Mouse (Mus musculus): ENCODE data around the gene Hist1h1t. TPM values are rescaled to one million over a fixed set of nuclear protein-coding genes. Genes with fewer than 3 reads are reported as not detected.
A peak's percentile ranks its signal among the peaks of the same experiment; 100 is the strongest.

The Hist1h1t gene
- polyA plus RNA-seq, 1 experiment from 2014 or later, result not detected

DNA sequence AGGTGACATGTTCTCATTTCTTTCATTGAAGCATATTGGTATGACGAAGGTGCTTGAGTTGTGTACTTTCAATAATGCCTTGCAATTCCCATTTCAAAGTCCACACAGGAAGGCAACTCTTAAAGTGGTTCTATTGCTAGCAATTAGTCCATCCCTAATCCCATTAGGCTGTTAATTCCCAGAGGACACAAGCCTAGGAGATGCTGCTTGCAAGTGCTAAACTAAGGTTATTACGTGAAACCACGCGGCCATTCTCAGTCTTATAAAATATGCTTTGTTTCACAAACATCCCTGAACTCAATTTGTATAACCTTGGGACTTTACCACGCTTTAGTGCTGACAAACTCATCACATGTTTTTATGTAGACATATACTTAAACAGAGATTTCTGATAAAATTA, 41.5 kb downstream of the Hist1h1t start:
- DNase-seq (ENCODE audit: low spot score) (no peak), ATAC-seq (replicated peaks; ENCODE audit: low FRiP score, low TSS enrichment, low read depth) (no peak)
- WGBS, result 83% methylated on average over 5 of the region's 5 CpGs
- Histone ChIP-seq H3K27ac (ENCODE audit: low read depth) (no peak overlapping the region), H3K9me3 (ENCODE audit: control insufficient read depth, low read length) (no peaks in the 10 kb centered on the region), H3K27me3 (replicated peaks; ENCODE audit: control insufficient read depth, insufficient read depth, low read length) (no peaks in the 10 kb centered on the region), H3K4me2 (ENCODE audit: low read length) (no peak overlapping the region), H3K36me3 (ENCODE audit: control insufficient read depth, insufficient read depth, low read length) (no peaks in the 10 kb centered on the region), H3K9ac (ENCODE audit: low read length) (no peak overlapping the region), H3K4me1 (replicated peaks; ENCODE audit: control insufficient read depth, insufficient read depth, low read length) (peaks cover 12% of the 10 kb centered on the region), H3K4me3 (ENCODE audit: low read depth, low read length) (no peak overlapping the region)

DNA sequence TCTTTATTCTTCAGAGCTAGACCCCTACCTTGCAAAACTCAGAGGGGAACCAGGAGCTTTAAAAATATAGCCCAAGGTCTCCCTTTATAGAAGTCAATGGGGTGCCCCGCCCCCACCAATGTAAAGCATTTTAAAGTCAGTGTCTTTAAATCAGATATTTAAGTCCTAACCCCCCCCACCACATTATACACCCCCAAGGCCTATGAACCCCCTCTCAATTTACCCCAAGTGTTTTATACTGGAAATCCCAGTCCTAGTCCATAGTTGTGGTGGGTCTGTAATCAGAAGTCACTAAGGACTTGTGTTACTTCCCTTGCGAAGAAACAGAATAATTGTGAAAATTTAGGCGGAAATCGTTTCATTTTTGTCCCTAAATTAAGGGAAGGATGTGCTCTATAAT, 42.4 kb downstream of the Hist1h1t start:
- no peaks in the 10 kb centered on the region for H3K9me3 ChIP-seq (ENCODE audit: control insufficient read depth, low read length)
- peak overlapping the region; percentile 97 for H3K27ac ChIP-seq (ENCODE audit: low read depth)
- H3K4me2 ChIP-seq (ENCODE audit: low read length), result peak overlapping the region; percentile 62
- DNase-seq (ENCODE audit: low spot score), result no peak
- peak overlapping the region; percentile 81 for H3K9ac ChIP-seq (ENCODE audit: low read length)
- ATAC-seq (replicated peaks; ENCODE audit: low FRiP score, low TSS enrichment, low read depth), result no peak
- peaks cover 12% of the 10 kb centered on the region for H3K4me1 ChIP-seq (replicated peaks; ENCODE audit: control insufficient read depth, insufficient read depth, low read length)
- 27% methylated on average over 4 of the region's 4 CpGs for WGBS
- H3K4me3 ChIP-seq (ENCODE audit: low read depth, low read length), result peak overlapping the region; percentile 49
- no peaks in the 10 kb centered on the region for H3K27me3 ChIP-seq (replicated peaks; ENCODE audit: control insufficient read depth, insufficient read depth, low read length)
- no peaks in the 10 kb centered on the region for H3K36me3 ChIP-seq (ENCODE audit: control insufficient read depth, insufficient read depth, low read length)

DNA sequence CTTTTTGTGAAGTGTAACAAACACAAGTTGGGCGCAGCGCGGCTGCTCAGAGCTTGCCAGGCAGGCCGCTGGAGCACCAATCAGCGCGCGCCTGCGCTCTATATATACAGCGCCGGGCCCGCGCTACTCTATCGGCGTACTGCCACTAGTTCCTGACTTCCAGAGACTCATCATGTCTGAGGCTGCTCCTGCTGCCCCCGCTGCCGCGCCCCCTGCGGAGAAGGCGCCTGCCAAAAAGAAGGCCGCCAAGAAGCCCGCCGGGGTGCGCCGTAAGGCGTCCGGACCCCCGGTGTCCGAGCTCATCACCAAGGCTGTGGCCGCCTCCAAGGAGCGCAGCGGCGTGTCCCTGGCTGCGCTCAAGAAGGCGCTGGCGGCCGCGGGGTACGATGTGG, 43.1 kb downstream of the Hist1h1t start, which contains the start of gene Hist1h1c:
TSS of gene Hist1h1c (plus strand) at position 132 of the 392 bp plus-strand sequence.
- peak within 1 kb of the TSS; percentile 81 for H3K9ac ChIP-seq (ENCODE audit: low read length)
- under 1% methylated on average over 31 of the region's 38 CpGs for WGBS
- H3K4me1 ChIP-seq (replicated peaks; ENCODE audit: control insufficient read depth, insufficient read depth, low read length), result peaks cover 12% of the 10 kb centered on the region

DNA sequence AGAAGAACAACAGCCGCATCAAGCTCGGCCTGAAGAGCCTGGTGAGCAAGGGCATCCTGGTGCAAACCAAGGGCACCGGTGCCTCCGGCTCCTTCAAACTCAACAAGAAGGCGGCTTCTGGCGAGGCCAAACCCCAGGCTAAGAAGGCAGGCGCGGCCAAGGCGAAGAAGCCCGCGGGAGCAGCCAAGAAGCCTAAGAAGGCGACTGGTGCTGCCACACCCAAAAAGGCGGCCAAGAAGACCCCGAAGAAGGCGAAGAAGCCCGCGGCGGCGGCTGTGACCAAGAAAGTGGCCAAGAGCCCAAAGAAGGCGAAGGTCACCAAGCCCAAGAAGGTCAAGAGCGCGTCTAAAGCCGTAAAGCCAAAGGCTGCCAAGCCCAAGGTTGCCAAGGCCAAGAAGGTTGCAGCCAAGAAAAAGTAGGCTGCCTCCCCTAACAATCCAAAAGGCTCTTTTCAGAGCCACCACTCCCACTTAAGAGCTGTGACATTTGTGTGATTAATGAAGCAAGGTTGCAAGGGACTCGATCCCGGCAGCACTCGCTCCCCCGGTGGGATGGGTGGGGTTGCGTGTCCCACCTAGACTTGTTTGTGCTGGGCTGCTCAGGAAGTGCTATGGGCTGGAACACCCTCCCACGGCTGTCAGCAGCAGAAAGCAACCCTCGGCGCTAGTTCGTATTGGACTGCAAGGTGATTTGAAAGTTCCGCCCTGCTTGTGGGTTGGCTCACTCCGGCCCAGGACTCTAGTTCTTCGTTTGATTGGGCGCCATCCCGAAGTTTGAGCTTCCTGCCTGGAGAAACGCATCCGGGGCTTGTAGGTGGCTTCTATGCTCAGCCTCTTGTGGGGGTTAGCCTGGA, 43.7 kb downstream of the Hist1h1t start:
- DNase-seq (ENCODE audit: low spot score) (peak; percentile 97), ATAC-seq (replicated peaks; ENCODE audit: low FRiP score, low TSS enrichment, low read depth) (peak; percentile 90)
- WGBS, result under 1% methylated on average over 39 of the region's 39 CpGs
- no peaks in the 10 kb centered on the region for H3K27me3 ChIP-seq (replicated peaks; ENCODE audit: control insufficient read depth, insufficient read depth, low read length)
- peaks cover 16% of the 10 kb centered on the region for H3K4me1 ChIP-seq (replicated peaks; ENCODE audit: control insufficient read depth, insufficient read depth, low read length)
- no peaks in the 10 kb centered on the region for H3K36me3 ChIP-seq (ENCODE audit: control insufficient read depth, insufficient read depth, low read length)
- no peaks in the 10 kb centered on the region for H3K9me3 ChIP-seq (ENCODE audit: control insufficient read depth, low read length)
- H3K4me2 ChIP-seq (ENCODE audit: low read length), result peak overlapping the region; percentile 62
- peak overlapping the region; percentile 97 for H3K27ac ChIP-seq (ENCODE audit: low read depth)
- peak overlapping the region; percentile 49 for H3K4me3 ChIP-seq (ENCODE audit: low read depth, low read length)
- peak overlapping the region; percentile 81 for H3K9ac ChIP-seq (ENCODE audit: low read length)

More for the DNA sequence above, 43.1 kb downstream of the Hist1h1t start, which contains the start of gene Hist1h1c:
- Histone ChIP-seq H3K9me3 (ENCODE audit: control insufficient read depth, low read length) (no peaks in the 10 kb centered on the region), H3K36me3 (ENCODE audit: control insufficient read depth, insufficient read depth, low read length) (no peaks in the 10 kb centered on the region), H3K27me3 (replicated peaks; ENCODE audit: control insufficient read depth, insufficient read depth, low read length) (no peaks in the 10 kb centered on the region), H3K4me2 (ENCODE audit: low read length) (peak within 1 kb of the TSS; percentile 62), H3K27ac (ENCODE audit: low read depth) (peak within 1 kb of the TSS; percentile 97), H3K4me3 (ENCODE audit: low read depth, low read length) (peak within 1 kb of the TSS; percentile 49)
- ATAC-seq (replicated peaks; ENCODE audit: low FRiP score, low TSS enrichment, low read depth) (peak; percentile 90), DNase-seq (ENCODE audit: low spot score) (peak; percentile 99)

DNA sequence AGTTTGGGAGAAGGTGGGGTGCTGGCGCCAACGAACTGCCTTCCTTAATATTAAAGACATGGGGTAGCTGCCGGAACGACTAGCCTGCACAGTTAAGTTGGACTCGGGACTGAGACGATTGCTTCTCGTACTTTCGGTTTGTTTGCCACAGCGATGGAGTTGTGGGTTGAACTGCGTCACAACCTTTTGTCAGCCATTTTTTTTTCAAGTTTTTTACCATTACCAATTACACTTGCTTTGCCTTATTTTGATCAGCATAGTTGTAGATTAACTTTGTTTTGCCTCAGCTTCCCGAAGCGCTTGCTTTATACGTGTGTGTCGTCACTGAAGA, 44.3 kb downstream of the Hist1h1t start:
- DNase-seq (ENCODE audit: low spot score), result peak; percentile 96
- H3K27ac ChIP-seq (ENCODE audit: low read depth), result peak overlapping the region; percentile 97
- no peaks in the 10 kb centered on the region for H3K9me3 ChIP-seq (ENCODE audit: control insufficient read depth, low read length)
- WGBS, result under 1% methylated on average over 14 of the region's 14 CpGs
- H3K4me2 ChIP-seq (ENCODE audit: low read length), result peak overlapping the region; percentile 62
- ATAC-seq (replicated peaks; ENCODE audit: low FRiP score, low TSS enrichment, low read depth), result peak; percentile 51; the same call in 1 of the 2 replicates
- H3K9ac ChIP-seq (ENCODE audit: low read length), result peak overlapping the region; percentile 81
- no peaks in the 10 kb centered on the region for H3K27me3 ChIP-seq (replicated peaks; ENCODE audit: control insufficient read depth, insufficient read depth, low read length)
- peaks cover 20% of the 10 kb centered on the region for H3K4me1 ChIP-seq (replicated peaks; ENCODE audit: control insufficient read depth, insufficient read depth, low read length)
- no peaks in the 10 kb centered on the region for H3K36me3 ChIP-seq (ENCODE audit: control insufficient read depth, insufficient read depth, low read length)
- H3K4me3 ChIP-seq (ENCODE audit: low read depth, low read length), result peak overlapping the region; percentile 49

DNA sequence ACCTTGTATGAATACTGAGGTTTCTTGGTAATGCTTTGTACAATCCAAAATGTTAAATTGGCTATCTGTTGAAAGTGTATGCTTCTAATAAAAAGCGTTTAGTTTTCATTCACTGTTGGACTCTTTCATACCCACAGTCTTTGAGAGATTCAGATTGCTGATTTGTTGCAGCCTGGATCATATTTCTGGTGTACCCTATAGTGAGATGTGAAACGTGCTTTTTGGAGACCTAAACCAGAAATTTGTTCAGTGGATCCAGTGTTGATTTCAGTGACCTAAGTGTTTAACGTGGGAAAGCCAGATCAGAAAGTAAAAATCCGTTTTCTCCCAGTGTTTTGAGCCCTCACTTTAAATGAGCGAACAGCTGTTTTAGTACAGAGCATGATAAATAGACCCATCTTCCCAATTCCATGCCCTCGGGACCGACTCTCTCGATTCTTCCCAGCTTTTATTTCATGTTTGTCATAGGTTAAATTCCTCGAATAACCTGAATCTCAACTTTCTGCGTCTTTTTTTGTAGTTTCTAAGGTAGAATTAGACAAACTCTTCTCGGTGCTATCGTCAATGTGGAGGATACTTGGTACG, 44.7 kb downstream of the Hist1h1t start:
- H3K36me3 ChIP-seq (ENCODE audit: control insufficient read depth, insufficient read depth, low read length), result no peaks in the 10 kb centered on the region
- peak overlapping the region; percentile 81 for H3K9ac ChIP-seq (ENCODE audit: low read length)
- peak overlapping the region; percentile 49 for H3K4me3 ChIP-seq (ENCODE audit: low read depth, low read length)
- no peaks in the 10 kb centered on the region for H3K9me3 ChIP-seq (ENCODE audit: control insufficient read depth, low read length)
- H3K4me2 ChIP-seq (ENCODE audit: low read length), result peak overlapping the region; percentile 62
- H3K27me3 ChIP-seq (replicated peaks; ENCODE audit: control insufficient read depth, insufficient read depth, low read length), result no peaks in the 10 kb centered on the region
- peaks cover 20% of the 10 kb centered on the region for H3K4me1 ChIP-seq (replicated peaks; ENCODE audit: control insufficient read depth, insufficient read depth, low read length)
- no peak for ATAC-seq (replicated peaks; ENCODE audit: low FRiP score, low TSS enrichment, low read depth)
- DNase-seq (ENCODE audit: low spot score), result no peak
- WGBS, result 27% methylated on average over 13 of the region's 13 CpGs
- peak overlapping the region; percentile 97 for H3K27ac ChIP-seq (ENCODE audit: low read depth)

DNA sequence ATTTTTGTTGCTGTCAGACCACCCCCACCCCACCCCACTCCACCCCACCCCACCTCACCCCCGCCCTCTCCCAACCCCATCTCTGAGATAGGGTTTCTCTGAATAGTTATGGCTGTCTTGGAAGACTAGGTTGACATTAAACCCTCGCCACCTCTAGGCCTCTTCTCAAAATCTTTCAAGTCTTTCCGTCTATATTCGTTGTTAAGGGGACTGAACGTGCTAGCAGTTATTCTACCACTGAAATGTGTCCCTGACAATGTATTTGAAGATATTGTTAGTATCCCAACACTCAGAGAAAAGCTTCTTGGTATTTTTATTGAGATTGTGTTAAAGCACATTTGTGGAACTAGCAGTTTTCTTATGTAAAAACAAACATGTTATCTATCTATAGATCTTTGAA, 45.3 kb downstream of the Hist1h1t start:
- 73% methylated on average over 5 of the region's 5 CpGs for WGBS
- H3K4me3 ChIP-seq (ENCODE audit: low read depth, low read length), result no peak overlapping the region; the same call in 1 of the 2 replicates

DNA sequence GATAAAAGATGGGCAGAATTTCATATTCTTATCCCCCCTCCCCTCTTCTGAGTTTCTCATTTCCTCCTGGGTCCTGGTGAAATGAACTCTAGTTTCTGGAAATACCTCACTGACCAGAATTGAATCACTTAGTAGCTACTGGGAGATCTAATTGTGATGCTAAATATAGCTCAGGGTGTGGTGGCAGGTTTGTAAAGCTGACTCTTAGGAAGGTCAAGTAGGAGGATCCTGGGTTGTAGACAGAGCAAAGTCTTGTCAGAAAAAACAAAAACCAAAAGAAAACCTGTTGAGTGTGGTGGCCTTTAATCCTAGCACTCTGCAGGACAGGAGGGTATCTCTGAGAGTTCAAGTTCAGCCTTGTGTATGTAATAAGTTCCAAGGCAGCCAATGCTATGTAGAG, 46.4 kb downstream of the Hist1h1t start:
- H3K4me3 ChIP-seq (ENCODE audit: low read depth, low read length), result no peak overlapping the region
- DNase-seq (ENCODE audit: low spot score) (no peak), ATAC-seq (replicated peaks; ENCODE audit: low FRiP score, low TSS enrichment, low read depth) (no peak)
- H3K36me3 ChIP-seq (ENCODE audit: control insufficient read depth, insufficient read depth, low read length), result no peaks in the 10 kb centered on the region
- H3K4me1 ChIP-seq (replicated peaks; ENCODE audit: control insufficient read depth, insufficient read depth, low read length), result peaks cover 20% of the 10 kb centered on the region
- H3K27ac ChIP-seq (ENCODE audit: low read depth), result no peak overlapping the region
- no peak overlapping the region for H3K9ac ChIP-seq (ENCODE audit: low read length)
- no peaks in the 10 kb centered on the region for H3K9me3 ChIP-seq (ENCODE audit: control insufficient read depth, low read length)
- H3K4me2 ChIP-seq (ENCODE audit: low read length), result no peak overlapping the region
- H3K27me3 ChIP-seq (replicated peaks; ENCODE audit: control insufficient read depth, insufficient read depth, low read length), result no peaks in the 10 kb centered on the region

More for the DNA sequence above, 45.3 kb downstream of the Hist1h1t start:
- H3K9ac ChIP-seq (ENCODE audit: low read length), result no peak overlapping the region
- H3K4me2 ChIP-seq (ENCODE audit: low read length), result peak overlapping the region; percentile 62
- no peak for ATAC-seq (replicated peaks; ENCODE audit: low FRiP score, low TSS enrichment, low read depth)
- no peak for DNase-seq (ENCODE audit: low spot score)
- peak overlapping the region; percentile 97 for H3K27ac ChIP-seq (ENCODE audit: low read depth)
- H3K36me3 ChIP-seq (ENCODE audit: control insufficient read depth, insufficient read depth, low read length), result no peaks in the 10 kb centered on the region
- H3K4me1 ChIP-seq (replicated peaks; ENCODE audit: control insufficient read depth, insufficient read depth, low read length), result peaks cover 20% of the 10 kb centered on the region
- H3K27me3 ChIP-seq (replicated peaks; ENCODE audit: control insufficient read depth, insufficient read depth, low read length), result no peaks in the 10 kb centered on the region
- no peaks in the 10 kb centered on the region for H3K9me3 ChIP-seq (ENCODE audit: control insufficient read depth, low read length)
